Mouse (Mus musculus): ENCODE measurements at regions not wholly inside any gene's neighbourhood (a gene's known extent, or its start where the extent isn't known, plus 50 kb on each side); places are given as distances from the start of the nearest gene placed in this dataset.

DNA sequence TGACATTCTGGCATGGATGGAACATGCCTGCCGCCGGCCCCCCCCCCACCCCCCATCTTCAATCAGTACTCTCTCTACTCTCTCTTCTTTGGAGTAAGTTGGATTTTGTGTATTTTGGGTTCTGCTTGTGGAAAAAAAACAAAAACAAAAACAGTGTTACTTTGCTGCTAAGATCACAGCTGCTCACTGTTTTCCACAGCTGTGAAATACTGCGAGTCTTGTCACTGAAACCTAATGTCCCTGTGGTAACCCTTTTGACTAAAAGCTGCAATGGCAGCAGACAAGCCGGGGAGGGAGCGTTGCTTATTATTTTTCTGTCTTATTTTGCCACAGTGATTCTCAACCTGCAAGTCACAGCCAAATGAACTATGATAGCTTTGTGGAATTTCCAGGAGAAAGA lies 51.3 kb upstream of the Frmd6 start:
- no peak for DNase-seq

DNA sequence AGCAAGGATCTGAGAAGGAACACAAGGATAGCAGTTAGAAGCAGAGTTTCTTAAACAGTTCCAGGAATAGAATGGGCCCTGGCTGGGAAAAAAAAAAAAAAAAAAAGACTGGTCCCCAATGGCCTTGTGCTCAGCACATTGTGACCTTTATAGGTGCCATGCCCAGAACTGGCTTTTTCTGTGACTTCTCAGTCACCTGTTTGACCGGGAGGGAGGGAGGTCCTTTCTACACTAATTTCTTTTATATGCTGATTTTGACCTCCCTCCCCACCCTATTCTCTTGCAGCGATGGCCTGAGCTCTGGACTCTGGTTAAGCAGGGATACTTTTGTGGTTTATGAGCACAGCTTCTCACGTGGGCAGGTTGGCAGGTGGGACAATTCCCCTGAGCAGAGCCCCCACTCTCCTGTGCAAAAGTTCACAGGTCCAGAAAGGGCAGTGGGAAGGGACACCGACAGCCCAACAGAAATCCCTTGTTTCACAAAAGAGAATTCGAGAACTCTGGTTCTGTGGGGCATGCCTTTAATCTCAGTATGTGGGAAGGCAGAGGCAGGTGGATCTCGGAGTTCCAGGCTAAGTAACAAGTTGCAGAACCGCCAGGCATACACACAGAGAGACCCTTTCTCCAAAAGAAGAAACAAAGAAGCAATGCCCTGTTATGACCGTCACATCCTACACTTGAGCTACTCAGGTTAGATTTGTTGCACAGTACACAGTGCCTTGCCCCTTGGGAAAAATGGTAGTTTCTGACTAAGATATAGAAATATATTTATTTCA lies 50.3 kb upstream of the Frmd6 start:
- DNase-seq = no peak
